Mouse (Mus musculus) monocyte, adult 5-6 weeks (primary cell): ENCODE data around the gene Fgf2. TPM values are rescaled to one million over a fixed set of nuclear protein-coding genes. Genes with fewer than 3 reads are reported as not detected.

Experiments used
- ATAC-seq: fragments of 153-309, 156-312 bp; replicated peaks from 2 replicates; pipeline ENCODE4 v1.8.0; 2017; ENCODE audit warnings: mild to moderate bottlenecking; ENCODE audit not compliant: low TSS enrichment, insufficient number of reproducible peaks, severe bottlenecking, poor library complexity, low FRiP score
- total RNA-seq: library from RNA; stranded (forward); fragments of 200-1000, 200-491, 200-594 nt; gene quantifications from 3 replicates; pipeline ENCODE4 v1.2.3, GENCODE M21; 2017

Fgf2 gene
- total RNA-seq, 1 experiment from 2014 or later, result 0.19 TPM

DNA sequence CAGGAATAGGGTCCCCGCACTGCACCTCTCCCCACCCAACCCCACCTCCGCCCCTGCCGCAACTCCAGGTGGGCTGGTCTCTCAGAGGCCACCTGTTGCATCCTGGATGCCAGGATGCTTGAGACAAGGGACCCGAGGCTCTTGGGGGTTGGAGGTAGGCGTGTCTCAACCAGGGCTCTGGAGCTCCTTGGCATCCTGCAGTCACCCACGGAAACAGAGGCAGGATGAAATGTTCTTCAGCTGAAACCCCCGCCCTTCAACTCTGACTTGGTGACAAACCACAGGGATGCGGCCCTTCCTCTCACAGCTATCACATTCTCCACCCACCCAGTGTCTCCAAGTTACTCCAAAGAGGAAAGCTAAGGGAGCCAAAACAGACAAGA, 1.0 kb downstream of the Fgf2 start:
- no peak for ATAC-seq

DNA sequence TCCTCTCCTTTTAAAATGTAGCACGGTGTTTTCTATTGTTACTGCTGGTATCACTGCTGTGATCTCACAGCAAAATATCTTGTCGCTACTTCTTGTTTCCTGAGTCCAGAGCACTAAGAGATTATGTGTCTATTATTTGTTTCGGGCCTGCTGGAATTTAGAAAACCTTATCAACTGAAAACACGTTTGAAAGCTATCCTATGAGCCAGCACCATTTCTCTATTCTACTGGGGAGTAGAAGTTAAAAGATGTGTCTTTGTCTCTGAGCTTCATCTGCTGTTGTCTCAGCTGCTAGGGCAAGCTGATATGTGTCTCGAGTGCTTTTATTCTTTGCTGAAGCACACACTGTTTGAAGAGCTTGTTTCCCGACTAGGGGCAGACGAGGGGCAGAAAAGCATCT, 2.2 kb downstream of the Fgf2 start:
- ATAC-seq, result no peak

DNA sequence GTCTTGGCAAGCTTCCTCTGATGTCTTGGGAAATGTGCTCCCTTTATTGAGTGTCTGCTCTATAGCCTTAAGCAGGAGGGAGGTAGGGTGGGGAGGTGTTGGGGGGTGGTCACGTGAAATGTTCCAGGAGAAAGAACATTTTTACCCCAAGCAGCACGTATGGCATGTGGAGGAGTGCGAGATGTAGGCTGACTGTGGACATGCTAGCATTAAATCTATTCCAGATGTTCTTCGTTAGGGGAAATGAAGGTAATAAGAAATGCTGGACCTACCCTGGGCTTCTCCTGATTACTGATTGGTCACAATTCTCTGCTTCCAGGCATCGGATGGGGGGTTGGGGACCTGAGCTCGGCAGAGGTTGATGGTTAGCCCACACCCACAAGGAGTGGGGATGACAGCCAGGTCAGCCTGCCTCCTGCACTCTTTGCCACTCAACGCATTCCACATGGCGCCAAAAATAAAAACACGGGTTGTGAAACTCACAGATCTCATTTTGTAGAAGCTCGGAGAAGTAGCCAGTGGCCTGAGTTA, 5.9 kb downstream of the Fgf2 start:
- no peak for ATAC-seq

DNA sequence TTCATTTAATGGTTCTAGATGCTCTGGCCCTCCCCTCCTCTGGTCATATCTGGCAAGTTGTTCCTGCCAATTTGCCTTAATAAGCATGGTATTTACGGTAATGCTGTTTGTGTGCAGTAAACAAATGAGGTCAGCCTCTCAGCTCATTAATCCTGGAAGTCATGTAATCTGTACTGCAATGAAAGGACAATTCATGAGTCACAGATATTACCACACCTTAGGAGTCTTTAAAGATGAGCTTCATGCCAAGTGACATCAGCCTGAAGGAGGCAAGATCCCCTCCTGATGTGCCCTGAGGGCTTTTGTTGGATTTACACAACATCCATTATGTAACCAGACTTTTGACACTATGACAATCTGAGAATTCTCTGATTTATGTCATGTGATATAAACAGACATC, 6.6 kb downstream of the Fgf2 start:
- ATAC-seq, result no peak

DNA sequence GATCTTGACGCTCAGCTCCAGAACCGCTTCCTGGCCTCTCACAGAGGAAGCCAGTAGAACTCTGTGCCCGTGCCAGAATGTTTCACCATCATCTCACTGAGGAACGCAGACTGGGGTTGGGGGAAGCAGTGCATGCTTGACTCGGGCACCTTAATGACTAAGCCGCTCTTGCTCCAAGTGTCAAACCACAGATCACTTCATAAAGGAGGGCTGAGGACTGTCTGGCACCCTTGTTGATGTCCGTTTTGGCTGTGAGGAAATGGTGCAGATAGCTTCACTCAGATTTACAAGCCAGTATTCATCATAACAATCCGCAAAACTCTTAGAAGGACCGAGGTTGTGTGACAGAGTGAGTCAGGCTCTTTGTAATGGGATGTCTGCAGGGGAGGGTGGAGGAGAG, 12.6 kb downstream of the Fgf2 start:
- ATAC-seq, result peak; percentile 33

DNA sequence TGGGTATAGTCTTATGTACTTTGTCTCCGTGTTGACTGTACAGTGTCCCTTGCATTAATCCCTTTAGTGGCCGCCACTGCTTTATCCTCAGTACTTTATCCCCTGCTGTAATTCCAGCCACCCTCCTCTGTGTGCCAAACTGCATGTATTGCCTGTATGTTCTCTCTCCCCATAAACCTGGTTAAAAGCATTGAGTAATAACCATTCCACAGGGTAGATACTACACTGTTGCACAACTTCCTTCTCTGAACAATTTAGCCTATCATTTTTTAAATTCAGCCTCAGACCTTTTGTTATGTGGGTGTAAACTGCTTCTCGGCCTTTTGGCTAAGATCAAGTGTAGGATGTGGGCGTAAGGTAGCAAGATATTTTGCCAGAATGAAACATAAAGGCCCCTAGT, 17.0 kb downstream of the Fgf2 start:
- no peak for ATAC-seq

DNA sequence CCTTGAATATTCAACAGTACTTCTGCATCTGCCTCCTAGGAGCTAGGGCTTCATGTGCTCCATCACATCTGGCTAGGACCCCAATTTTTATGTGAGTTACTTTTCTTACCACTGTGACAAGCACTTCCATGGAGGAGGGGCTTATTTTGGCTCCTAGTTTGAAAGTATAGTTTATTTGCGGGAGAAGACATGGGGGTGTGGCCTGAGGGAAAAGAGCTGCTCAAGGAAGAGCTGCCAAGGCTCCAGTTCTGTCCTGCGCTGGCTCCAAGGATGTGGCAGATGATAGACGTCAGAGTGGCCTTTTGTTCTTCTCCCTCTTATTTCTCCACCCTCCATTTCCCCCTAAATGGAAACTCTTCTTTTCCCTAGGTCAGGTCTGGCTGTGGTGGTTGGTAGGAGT, 17.8 kb downstream of the Fgf2 start:
- no peak for ATAC-seq

DNA sequence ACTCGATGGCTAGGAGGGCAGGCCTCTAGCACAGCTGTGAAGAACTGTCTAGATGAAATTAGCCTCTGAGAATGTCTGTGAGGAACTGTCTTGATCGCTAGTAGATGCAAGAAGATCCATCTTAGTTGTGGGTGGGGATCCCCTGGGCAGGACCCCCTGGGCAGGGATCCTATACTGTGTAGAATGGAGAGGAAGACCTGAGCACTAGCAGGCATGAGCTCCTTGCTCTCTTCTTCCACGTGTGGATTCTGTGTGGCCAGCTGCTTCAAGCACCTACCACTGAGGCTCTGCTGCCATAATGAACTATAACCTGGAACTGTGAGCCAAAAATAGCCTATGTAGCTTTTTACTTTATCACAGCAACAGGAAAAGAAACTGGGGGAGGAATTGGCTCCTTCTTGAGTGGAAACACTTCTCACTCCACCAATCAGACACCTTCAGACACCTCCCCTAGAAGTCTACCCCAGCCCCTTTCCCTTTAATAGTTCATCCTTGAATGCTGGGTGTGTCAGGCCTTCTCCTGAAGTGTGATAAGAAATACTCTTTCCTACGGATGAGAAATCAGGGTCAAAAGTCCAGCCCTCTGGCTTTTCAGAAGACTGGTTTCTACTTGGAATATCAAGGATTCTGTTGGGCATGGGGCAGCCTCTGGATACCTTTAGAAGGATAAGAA, 18.4 kb downstream of the Fgf2 start:
- no peak for ATAC-seq

DNA sequence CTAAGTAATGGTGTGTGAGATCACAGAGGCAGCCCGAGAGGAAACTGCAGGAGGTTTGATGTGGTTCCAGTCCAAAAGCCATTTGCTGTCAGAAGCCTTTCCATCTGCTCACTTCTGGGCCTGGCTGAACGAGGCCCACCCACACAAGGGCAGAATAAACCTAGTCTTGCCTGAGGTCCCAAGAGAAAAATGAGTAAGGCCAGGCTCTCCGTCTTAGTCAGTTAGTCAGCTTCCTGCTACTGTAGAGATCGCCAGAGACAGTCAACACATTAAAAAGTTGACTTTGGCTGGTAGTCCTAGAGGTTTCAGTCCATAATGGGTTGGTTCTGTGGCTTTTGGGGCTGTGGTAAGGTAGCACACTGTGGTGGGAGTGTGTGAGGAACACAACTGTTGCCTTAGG, 22.3 kb downstream of the Fgf2 start:
- no peak for ATAC-seq

DNA sequence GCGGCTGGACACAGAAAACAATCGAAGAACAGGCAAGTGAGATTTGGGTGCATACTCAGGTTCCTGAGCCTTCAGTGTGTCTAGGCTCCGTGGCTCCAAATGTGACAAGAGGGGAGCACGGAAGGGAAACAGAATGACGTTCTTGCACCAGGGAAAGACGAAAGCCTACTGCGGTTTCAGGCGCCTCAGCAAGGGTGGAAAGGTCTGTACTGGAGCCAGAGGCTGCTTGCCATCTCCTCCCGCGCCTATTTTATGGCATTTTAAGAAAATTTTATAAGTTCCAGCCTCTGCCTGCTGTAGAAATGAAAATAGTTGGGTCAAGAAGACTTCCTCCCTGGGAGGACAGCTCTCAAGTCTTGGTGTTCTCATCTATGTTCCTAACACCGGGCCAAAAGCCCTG, 25.6 kb downstream of the Fgf2 start:
- ATAC-seq, result no peak

DNA sequence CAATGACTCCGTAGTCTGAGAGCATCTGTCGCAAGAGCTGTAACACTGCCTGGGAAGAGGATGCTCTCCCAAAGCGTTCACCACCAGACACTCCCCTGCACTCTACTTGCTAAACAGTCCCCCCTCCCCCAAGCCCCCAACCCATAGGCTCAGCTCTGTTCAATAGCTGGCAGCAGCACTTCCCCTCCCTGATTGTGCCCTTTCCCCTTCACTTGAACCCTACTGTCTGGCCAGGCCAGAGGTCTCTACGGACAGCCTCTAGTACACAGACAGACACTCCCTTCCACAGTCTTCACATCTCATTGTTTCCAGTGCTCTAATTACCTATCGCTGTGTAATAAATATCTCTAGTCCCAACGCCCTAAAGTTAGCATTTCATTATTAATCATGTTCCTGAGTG, 29.8 kb downstream of the Fgf2 start:
- ATAC-seq, result no peak

DNA sequence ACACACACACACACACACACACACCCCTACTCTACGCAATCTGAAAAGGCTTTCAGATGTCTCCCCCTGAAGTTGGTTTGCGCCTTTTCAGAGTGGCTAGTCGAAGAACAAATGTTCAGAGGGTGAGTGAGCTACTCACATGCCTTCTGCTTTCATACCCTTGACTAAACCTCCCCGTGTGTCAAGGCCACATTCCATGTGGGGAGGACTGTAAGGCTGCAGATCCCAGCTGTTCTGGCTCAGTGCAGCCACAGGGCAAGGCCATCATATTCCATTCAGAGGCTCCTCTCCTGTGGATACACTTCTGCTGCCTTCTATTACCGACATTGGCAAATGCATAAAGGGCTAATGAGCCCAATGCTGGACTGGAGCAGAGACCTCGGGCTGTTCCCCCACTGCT, 30.3 kb downstream of the Fgf2 start:
- no peak for ATAC-seq

DNA sequence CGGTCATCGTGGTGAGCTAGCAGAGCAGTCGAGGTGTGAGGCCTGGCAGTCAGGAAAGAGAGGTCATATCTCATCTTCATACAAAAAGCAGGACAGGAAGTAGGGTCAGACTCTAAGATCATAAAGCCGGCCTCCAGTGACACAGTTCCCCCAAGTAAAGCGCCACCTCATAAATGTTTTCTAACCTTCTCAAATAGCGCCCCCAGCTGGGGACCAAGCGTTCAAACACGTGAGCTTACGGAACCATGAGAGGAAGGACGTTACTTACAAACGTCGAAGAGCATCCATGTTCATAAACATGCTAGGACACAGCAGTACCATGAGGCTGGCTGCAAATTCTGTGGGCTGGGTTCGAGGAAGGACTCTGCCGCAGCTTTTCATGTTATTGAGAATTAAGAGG, 31.1 kb downstream of the Fgf2 start:
- no peak for ATAC-seq

DNA sequence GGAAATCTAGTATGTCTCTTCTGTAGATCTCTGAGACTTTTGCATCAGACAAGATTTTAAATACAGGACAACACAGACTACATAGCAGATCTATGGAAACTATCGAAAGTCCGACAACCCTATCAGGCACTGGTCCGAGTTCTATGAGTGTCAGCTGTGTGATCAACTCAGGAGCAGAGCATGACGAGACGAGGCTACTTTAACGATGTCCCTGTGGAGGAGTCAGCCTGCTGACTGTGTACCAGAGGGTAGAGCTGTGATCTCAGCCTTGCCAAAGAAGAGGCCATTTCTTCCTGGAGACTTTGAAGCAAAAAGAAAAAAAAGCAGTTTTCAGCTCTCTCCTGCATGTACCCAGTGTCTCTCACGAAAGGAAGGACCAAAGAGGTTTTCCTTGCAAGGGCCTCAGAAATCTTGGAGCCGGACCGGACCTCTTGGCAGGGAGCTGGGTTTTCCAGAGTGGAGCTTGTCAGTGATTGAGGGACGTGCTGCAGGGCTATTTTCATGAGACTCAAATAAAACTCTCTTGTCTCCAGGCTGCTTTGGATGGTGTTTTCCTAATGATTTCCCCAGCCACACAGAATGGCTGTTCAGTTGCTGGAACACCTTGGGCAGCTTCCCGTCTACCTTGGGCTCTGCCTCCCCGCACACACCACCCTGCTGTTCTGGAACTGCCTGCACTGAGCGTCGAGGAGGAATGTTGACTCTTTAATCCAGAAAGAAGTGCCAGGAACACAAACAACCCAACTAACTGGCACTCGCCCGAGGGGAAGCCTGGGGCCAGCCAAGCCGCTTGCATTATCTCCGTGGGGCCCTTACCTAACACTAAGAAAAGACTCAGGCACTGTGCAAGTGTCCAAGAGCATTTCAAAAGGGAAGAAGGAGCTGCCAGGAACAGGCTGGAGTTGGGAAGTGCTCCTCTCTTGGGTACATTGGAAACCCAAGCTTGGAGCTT, 32.1 kb downstream of the Fgf2 start:
- no peak for ATAC-seq

DNA sequence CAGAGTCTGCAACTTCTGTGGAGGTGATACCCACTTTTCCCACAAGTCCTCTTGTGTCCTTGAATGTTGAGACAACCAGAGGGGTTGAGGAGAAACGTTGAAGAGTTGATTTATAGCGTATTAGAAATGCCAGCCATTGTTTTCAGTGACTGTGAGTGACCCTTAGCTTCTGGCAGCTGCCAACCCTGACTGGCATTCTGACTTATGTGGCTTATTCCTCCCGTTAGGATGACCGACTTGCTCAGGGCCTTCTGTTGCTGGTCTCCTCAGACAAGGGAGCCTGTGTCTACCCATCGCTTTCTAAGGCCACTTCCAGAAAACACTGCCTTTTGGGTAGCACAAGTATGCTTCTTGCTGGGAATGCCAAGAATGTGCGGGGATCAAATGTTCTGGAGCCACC, 33.3 kb downstream of the Fgf2 start:
- ATAC-seq, result no peak

DNA sequence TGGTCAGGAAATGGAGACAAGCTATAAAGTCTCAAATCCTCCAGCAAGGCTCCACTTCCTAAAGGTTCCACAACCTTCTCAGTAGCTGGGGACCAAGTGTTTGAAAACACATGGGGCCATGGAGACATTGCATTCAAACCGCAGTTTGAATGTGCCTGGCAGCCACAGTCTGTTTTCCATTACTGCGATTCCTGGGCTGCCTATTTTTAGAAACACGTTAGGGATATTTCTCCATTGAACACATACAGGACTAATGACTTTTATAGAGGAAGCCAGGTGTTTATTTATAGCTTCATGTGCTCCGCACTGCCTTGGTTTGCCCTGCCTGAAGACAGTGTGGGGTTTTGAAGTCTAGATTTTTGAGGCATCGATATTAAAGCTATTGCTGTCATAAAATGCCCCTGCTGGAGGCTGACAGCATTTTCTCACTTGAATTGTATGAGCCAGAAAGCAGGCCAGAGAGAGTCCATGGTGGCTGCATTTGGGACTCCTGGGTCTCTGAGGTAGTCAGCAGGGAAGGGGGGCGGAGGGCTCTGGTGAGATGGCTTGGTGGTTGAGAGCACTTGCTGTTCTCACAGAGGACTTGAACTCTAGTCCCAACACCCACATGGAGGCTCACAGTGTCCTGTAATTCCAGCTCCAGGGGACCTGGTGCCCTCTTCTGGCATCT, 35.1 kb downstream of the Fgf2 start:
- ATAC-seq, result no peak

DNA sequence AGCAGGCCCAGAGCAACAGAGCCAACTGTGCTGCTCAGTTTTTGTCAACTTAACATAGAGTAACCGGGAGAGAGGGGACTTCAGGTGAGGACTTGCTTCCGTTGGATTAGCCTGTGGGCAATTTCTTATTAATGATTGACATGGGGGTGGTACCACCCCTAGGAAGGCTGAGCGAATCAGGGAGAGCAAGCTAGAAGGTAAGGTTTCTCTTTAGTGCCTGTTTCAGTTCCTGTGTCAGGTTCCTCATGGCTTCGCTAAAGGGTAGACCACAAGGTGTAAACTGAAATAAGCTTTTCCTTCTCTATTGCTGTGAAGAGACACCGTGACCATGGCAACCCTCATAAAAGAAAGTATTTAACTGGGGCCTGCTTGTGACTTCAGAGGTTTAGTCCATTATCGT, 39.2 kb downstream of the Fgf2 start:
- ATAC-seq, result no peak

DNA sequence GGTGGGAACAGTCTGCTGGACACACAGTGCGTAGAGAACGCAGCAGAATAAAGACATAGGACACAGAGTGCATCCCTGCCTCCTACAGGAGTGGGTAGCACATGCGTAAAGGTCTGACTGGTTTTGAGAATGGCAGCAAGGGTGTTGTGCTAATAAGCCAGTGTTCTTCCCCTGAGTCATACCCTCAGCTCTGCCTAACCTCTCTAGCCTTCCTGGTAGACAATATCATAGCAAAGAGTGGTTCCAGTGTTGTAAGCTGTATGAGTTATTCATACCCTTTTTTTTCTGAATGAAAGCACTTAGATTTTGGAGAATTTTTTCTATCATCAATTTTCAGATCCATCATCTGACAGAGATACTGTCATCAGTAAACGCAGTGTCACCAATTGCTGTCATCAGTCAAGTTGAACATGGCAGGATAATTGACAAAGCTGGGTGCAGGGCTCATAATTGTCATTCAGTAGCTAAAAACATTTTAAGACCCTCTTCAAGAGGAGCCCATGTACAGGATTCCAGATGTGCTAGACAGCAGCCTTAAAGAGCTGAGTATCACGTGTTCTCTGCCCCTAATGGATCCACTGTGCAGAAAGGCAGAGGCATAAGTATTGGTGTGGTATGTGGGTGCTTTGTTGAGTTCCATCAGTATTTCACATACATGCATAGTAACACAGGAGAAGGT, 48.9 kb downstream of the Fgf2 start:
- ATAC-seq, result no peak

DNA sequence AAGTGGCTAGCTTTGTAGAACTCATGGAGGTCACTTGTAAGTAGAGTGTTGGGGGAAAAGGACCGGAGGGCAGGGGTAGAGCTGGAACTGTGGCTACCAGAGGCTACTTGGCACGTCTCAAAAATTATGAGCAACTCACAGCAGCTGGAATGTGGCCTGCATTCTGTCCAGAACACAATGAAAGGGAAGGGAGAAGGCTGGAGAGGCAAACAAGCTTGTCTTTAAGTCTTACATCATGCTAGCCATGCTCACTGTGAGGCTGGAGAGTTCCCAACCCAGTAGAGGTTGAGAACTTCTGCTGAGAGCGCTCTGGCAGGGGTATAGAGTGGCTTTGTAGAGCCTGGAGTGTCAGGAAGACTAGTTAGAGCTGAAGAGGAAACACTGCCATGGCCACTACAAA, 49.5 kb downstream of the Fgf2 start:
- no peak for ATAC-seq
